Mouse (Mus musculus) layer of hippocampus, postnatal 10 days (tissue): ENCODE data around the gene Selp. TPM values are rescaled to one million over a fixed set of nuclear protein-coding genes. Genes with fewer than 3 reads are reported as not detected.

Experiments used
- DNase-seq, 2 experiments: peaks; one replicate each; pipeline ENCODE4 v3.0.0; 2021; ENCODE audit warnings: low spot score in 2 of 2
- long read RNA-seq: library from polyadenylated mRNA; stranded (forward); transcript quantifications from one replicate; pipeline ENCODE4 v2.0.0, GENCODE M21; 2023
- total RNA-seq, 2 experiments: library from RNA; stranded (reverse); gene quantifications; 2 replicates each; pipeline ENCODE4 v1.2.3; 2021

The Selp gene
- total RNA-seq = under 1 TPM in 1 of 2 experiments, not detected in 1; 0.16 TPM
- long read RNA-seq = 0 reads

GRCm38 (mm10) chr1:164114947-164115493, at the start of gene Selp:
Gene Selp (plus strand): TSS chr1:164115264.
- no peak for DNase-seq

- DNase-seq = no peak
These were observed 45.8 kb upstream of the Selp start for GRCm38 (mm10) chr1:164069261-164069660.

- DNase-seq = no peak
These were observed 44.6 kb upstream of the Selp start for GRCm38 (mm10) chr1:164070461-164070860.

- DNase-seq = no peak
These were observed 44.0 kb upstream of the Selp start for GRCm38 (mm10) chr1:164071111-164071510.

- no peak for DNase-seq
These were observed 43.1 kb upstream of the Selp start for GRCm38 (mm10) chr1:164072001-164072400.

- DNase-seq = no peak
These were observed 42.0 kb upstream of the Selp start for GRCm38 (mm10) chr1:164073091-164073490.

- no peak for DNase-seq
These were observed 41.3 kb upstream of the Selp start for GRCm38 (mm10) chr1:164073803-164074202.

- DNase-seq = no peak
These were observed 40.4 kb upstream of the Selp start for GRCm38 (mm10) chr1:164074606-164075140.

- DNase-seq = no peak
These were observed 39.6 kb upstream of the Selp start for GRCm38 (mm10) chr1:164075416-164075815.

GRCm38 (mm10) chr1:164076441-164076840, 38.6 kb upstream of the Selp start:
- no peak for DNase-seq

- DNase-seq = no peak
These were observed 38.0 kb upstream of the Selp start for GRCm38 (mm10) chr1:164077031-164077430.

GRCm38 (mm10) chr1:164078323-164078741, 36.7 kb upstream of the Selp start:
- no peak for DNase-seq

- no peak for DNase-seq
These were observed 36.0 kb upstream of the Selp start for GRCm38 (mm10) chr1:164079091-164079490.

GRCm38 (mm10) chr1:164083046-164083445, 32.0 kb upstream of the Selp start:
- no peak for DNase-seq

GRCm38 (mm10) chr1:164086797-164087196, 28.3 kb upstream of the Selp start:
- no peak for DNase-seq

- DNase-seq = no peak
These were observed 27.2 kb upstream of the Selp start for GRCm38 (mm10) chr1:164087872-164088271.

GRCm38 (mm10) chr1:164096780-164097179, 18.3 kb upstream of the Selp start:
- DNase-seq = no peak

- DNase-seq = no peak
These were observed 17.2 kb upstream of the Selp start for GRCm38 (mm10) chr1:164097911-164098310.

- peak; percentile 8 to 15 for DNase-seq
These were observed 16.7 kb upstream of the Selp start for GRCm38 (mm10) chr1:164098372-164098771.

- DNase-seq = no peak
These were observed 5.3 kb upstream of the Selp start for GRCm38 (mm10) chr1:164109763-164110162.

- no peak for DNase-seq
These were observed 4.3 kb upstream of the Selp start for GRCm38 (mm10) chr1:164110591-164111329.

- no peak for DNase-seq
These were observed 784 bp upstream of the Selp start for GRCm38 (mm10) chr1:164114280-164114679.

GRCm38 (mm10) chr1:164115647-164116046, 583 bp downstream of the Selp start:
- no peak for DNase-seq
